Mouse (Mus musculus) layer of hippocampus, postnatal 25 days (tissue): ENCODE measurements around the gene Rps6kb2. TPM values are rescaled to one million over a fixed set of nuclear protein-coding genes. Genes with fewer than 3 reads are reported as not detected.
"Not testable (repeated sequence)": the region's sequence is repeated elsewhere in the genome, so short reads cannot be mapped to it uniquely, and the experiment has no call there.

ENCODE experiments used
- DNase-seq, 2 experiments: peaks; one replicate each; pipeline ENCODE4 v3.0.0; 2022; ENCODE audit warnings: mixed read lengths in 2 of 2, low spot score in 1 of 2; ENCODE audit errors: extremely low spot score in 1 of 2
- total RNA-seq, 2 experiments: library from RNA; stranded (reverse); gene quantifications; 2 replicates each; pipeline ENCODE4 v1.2.3; 2021

Gene Rps6kb2
- total RNA-seq, 2 experiments from 2014 or later, result 27.8 to 43.9 TPM

DNA sequence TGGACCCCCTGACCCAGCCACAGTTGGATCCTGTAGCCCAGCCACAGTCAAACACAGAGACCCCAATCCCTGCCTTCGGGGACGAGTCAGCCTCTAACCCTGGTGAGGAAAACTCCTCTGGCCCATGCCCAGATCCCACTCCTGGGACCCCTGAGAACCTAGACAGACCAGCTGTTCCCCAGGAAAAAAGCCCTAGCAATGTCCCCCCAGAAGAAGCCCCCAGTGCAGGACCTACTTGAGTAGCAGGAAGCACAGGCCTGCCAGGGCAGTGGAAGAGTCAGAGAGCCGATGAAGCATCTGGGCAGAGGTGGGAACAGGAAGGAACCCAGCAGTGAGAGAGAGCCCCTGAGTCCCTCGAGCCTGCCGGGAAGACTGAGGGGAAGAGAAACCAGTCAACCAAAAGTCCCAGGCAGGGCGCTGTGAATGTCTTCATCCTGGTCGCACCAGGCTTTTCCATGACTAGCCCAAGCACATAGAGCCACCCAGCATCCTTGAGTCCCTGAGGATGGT lies 19.3 kb downstream of the Rps6kb2 start, which contains the start of gene Cabp4:
Gene Cabp4, minus strand, starts transcription at position 275 of the 510 bp plus-strand sequence.
- no peak for DNase-seq

GRCm38 (mm10) chr19:4142416-4143173 lies 20.6 kb downstream of the Rps6kb2 start:
- no peak for DNase-seq

- no peak for DNase-seq
Observed at GRCm38 (mm10) chr19:4140147-4140546, 23.0 kb downstream of the Rps6kb2 start.

GRCm38 (mm10) chr19:4139446-4139845 lies 23.7 kb downstream of the Rps6kb2 start, which contains the start of gene Gpr152:
Gene Gpr152 (plus strand): TSS chr19:4139787.
- no peak for DNase-seq

DNA sequence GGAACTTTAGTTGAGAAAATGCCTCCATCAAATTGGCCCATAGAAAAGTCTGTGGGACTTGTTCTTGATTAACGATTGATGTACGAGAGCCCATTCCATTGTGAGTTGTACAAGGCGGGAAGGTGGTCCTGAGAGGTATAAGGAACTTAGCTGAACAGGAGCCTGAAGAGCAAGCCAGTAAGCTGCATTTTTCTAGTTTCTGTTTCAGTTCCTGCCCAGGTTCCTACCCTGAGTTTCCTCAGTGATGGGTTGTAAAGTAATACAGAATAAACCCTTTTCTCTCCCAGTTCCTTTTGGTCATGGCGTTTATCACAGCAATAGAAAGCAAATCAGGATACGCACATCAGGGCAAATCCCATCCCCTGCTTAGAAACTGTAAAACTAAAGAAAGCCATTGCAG lies 25.2 kb downstream of the Rps6kb2 start:
- DNase-seq, result no peak

GRCm38 (mm10) chr19:4136463-4136862 lies 26.7 kb downstream of the Rps6kb2 start:
- DNase-seq, result no peak

DNA sequence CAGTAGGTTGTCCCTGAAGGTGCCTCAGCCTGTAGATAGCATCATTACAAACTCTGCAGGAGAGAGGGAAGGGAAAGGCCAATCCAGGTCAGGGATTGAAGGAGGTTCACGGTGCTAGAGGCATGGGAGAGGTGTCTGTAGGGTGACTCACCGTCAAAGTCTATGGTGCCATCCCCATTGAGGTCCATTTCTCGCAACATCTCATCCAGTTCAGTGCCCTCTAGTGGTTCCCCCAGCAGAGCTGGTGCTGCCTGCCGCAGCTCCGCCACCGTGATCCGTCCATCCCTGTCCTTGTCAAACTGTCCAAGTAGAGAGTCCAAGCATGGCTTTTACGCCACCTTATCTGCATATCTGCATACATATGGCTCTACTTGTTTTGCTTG lies 27.2 kb downstream of the Rps6kb2 start:
- DNase-seq, result not testable (repeated sequence)

DNA sequence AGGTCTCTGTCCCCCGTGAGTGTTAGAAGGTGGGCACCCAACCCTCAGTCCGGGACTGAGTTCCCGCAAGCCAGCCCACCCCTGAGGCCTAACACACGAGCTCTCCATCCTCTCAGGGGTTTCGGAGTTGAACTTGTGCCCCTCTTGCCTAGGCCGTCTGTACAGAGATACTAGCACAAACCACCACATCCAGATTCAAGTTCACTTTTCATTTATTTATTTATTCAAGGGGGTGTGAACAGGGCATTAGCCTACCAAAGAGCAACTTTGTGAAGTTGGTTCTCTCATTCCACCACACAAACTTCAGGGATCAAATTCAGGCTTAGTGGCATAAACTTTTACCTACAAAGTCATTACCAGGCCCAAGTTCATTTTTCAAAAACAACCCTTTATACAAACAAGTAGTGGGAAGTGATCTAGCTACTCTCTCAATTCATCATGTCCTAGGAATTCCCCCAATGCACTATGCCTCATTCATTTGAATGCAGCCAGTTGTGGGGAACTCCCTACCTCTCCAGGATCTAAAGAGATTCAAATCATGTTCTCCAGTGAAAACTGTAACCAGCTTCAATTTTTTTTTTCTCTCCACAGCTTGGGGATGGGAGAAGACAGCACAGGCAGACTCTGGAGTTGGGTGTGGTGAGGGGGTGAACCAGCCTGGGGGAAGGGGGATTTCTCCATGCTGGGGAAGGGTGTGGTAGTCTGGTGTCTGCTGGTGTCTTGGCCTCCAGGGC lies 27.8 kb downstream of the Rps6kb2 start:
- not testable (repeated sequence) for DNase-seq

DNA sequence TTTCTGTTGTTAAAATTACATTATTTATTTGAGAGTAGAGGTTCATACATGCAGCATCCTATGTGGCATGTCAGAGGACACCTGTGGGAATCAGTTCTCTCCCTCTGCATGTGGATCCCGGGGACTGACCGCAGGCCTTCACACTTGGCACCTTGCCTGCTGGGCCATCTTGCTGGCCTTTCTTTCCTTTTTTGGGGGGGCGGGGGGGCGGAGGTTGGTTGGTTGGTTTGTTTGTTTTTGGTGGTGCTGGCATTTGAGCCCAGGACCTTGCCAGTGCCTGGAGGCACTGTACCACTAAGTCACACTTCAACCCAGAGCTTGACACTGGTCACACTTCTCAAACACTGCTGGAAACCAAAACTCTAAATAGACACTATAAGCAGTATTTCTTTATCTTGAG lies 28.8 kb downstream of the Rps6kb2 start:
- DNase-seq, result no peak

GRCm38 (mm10) chr19:4131768-4132167 lies 31.4 kb downstream of the Rps6kb2 start:
- no peak for DNase-seq

DNA sequence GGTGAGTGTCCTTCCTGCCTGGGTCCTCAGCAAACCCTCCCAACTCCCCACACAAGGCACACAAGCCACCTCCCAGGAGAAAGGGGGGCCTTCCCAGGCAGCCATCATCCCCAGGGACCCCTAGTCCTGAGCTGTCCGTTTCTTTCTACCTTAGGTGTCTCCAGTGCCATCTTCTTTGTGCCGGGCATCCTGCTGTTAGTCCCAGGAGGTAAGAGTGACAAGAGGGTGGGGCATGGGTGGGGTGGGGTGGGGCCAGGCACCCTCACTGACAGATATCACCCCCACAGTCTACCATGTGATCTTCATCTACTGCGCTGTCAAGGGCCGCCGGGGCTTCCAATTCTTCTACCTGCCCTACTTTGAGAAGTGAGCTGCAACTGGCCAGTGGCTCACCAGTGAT lies 32.1 kb downstream of the Rps6kb2 start:
- no peak for DNase-seq

GRCm38 (mm10) chr19:4130106-4130505 lies 33.0 kb downstream of the Rps6kb2 start:
- no peak for DNase-seq

GRCm38 (mm10) chr19:4129462-4129861 lies 33.7 kb downstream of the Rps6kb2 start:
- DNase-seq, result no peak

DNA sequence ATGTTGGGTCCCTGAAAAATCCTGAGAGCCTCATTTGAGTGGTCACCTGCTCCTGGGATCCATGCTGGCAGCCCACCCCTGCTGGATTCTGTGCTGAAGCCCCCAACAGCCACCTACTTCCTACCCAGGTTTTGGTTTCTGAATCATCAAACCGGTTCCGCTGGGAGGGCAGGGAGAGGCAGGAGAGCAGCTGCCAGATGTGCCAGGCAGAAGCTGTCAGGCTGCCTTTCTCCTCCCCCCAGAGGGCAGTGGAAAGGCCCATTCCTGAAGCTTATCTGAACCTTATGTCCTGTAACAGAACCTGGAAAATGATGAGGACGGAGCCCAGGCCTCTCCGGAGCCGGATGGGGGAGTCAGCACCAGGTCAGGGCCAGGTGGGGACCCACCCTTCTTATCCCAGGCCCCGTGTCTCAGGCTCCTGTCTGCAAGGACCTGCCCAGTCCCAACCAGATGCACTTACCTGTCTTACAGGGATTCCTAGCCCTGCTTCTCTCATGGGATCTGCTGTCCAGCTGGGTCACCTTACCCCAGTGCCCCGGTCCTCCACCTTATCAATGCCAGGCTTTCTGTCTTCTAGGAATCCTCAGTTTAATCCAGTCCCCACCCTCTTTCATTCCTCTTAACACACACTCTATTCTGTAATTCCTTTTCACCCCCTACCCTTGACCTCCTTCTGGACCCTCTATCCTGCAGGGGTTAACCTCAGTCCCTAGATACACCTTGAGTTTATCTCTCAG lies 36.2 kb downstream of the Rps6kb2 start:
- no peak for DNase-seq

- DNase-seq, result peak; percentile 92
Observed at GRCm38 (mm10) chr19:4125741-4126696, 37.1 kb downstream of the Rps6kb2 start, which contains the start of gene Aip. Gene Aip (minus strand): TSS chr19:4125858.

GRCm38 (mm10) chr19:4125268-4125667 lies 37.9 kb downstream of the Rps6kb2 start:
- peak in 1 of 2 experiments; percentile 23 for DNase-seq

- DNase-seq, result no peak
Observed at GRCm38 (mm10) chr19:4124432-4124831, 38.7 kb downstream of the Rps6kb2 start.

DNA sequence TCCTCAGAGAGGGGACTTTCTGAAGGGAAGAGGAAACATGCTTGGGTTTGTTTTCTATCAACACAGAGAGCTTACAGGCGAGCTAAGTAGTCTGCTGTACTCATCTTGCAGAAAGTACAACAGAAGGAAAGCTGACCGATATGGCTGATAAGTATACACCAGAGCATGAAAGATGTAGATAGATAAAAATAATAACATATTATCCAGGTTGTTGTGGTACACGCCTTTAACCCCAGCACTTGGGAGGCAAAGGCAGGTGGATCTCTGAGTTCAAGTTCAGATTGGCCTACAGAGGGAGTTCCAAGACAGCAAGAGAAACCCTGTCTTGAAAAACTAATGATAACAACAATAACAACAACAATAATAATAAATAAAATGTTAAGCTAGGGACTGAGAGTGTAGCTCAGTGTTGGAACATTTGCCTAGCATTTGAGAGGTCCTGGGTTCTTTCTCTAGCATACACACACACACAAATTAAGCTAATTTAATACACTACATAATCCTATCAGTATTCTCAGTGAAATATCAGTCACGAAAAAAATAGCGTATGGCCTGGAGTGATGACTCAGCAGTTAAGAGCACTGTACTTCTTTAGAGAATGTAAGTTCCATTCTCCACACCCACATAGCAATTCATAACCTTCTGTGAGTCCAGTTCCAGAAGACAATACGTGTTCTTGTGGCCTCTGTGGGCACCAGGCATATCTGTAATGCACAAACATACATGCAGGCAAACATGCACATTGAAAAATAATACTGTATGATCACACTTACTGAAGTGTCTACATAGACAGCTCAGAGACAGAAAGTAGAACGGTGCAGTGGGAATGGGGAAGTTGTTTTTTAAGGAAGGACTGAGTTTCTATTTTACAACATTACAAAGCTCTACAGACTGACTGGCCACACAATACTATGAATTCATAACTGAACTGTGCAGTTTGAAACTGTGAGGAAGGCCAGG lies 40.5 kb downstream of the Rps6kb2 start:
- DNase-seq, result no peak
